Mouse (Mus musculus) limb, embryonic 10.5 days (tissue): Measurements from ENCODE around the gene Chst10. TPM values are rescaled to one million over a fixed set of nuclear protein-coding genes. Genes with fewer than 3 reads are reported as not detected.

Source experiments
- DNase-seq: peaks from one replicate; pipeline ENCODE4 v3.0.0-alpha.2; 2017; ENCODE audit warnings: low spot score
- H3K27ac ChIP-seq: fragments of 300-500 bp; sonication (generic); 2 replicates; pipeline ENCODE4 v1.5.1; 2016; ENCODE audit warnings: mild to moderate bottlenecking
- H3K27me3 ChIP-seq: fragments of 300-500 bp; sonication (generic); 2 replicates; pipeline ENCODE4 v1.6.1; 2016; ENCODE audit warnings: low read depth, mild to moderate bottlenecking; ENCODE audit not compliant: poor library complexity, severe bottlenecking
- H3K36me3 ChIP-seq: fragments of 300-500 bp; sonication (generic); 2 replicates; pipeline ENCODE4 v1.6.1; 2016; ENCODE audit warnings: mild to moderate bottlenecking, moderate library complexity
- H3K4me1 ChIP-seq: fragments of 300-500 bp; sonication (generic); 2 replicates; pipeline ENCODE4 v1.6.1; 2016
- H3K4me3 ChIP-seq: fragments of 300-500 bp; sonication (generic); 2 replicates; pipeline ENCODE4 v1.5.1; 2016; ENCODE audit warnings: mild to moderate bottlenecking, moderate library complexity
- H3K9me3 ChIP-seq: fragments of 300-500 bp; sonication (generic); replicated peaks from 2 replicates; pipeline ENCODE4 v1.6.1; 2016; ENCODE audit warnings: mild to moderate bottlenecking
- WGBS: fragments of 180-500 bp; shearing (Covaris S2); methylation state at CpG from one replicate; pipeline ENCODE4 v1.1.7; 2016; 5-methylcytosine and 5-hydroxymethylcytosine counted together
- polyA plus RNA-seq: library from polyadenylated mRNA; unstranded; fragments of >200 nt; fragmentation: Nextera tagmentation; extraction: Ambion mirVana; gene quantifications from 2 replicates; pipeline ENCODE4 v1.2.1, GENCODE M21; 2016

Gene Chst10
- polyA plus RNA-seq, 1 experiment from 2014 or later: 7.0 TPM

GRCm38 (mm10) chr1:38834899-38835298 lies 63.1 kb downstream of the Chst10 start:
- 37% methylated on average over 3 of the region's 3 CpGs for WGBS
- peaks cover 60% of the 10 kb centered on the region for H3K27me3 ChIP-seq

GRCm38 (mm10) chr1:38824926-38825325 lies 73.0 kb downstream of the Chst10 start:
- Histone ChIP-seq H3K9me3 (no peaks in the 10 kb centered on the region), H3K4me3 (no peak overlapping the region), H3K27me3 (no peaks in the 10 kb centered on the region), H3K4me1 (0 out of 2 replicates have a peak, but pooled peaks cover 4% of the 10 kb centered on the region), H3K27ac (no peak overlapping the region), H3K36me3 (no peaks in the 10 kb centered on the region)
- WGBS: 88% methylated on average over 2 of the region's 2 CpGs
- DNase-seq: no peak

More at GRCm38 (mm10) chr1:38834899-38835298, 63.1 kb downstream of the Chst10 start:
- Histone ChIP-seq H3K4me1 (peaks cover 14% of the 10 kb centered on the region), H3K4me3 (no peak overlapping the region), H3K36me3 (no peaks in the 10 kb centered on the region), H3K27ac (no peak overlapping the region), H3K9me3 (no peaks in the 10 kb centered on the region)
- no peak for DNase-seq

- H3K36me3 ChIP-seq: no peaks in the 10 kb centered on the region
- H3K9me3 ChIP-seq: no peaks in the 10 kb centered on the region
- 68% methylated on average over 2 of the region's 2 CpGs for WGBS
- 0 out of 2 replicates have a peak, but pooled peaks cover 4% of the 10 kb centered on the region for H3K4me1 ChIP-seq
- H3K27ac ChIP-seq: no peak overlapping the region
- DNase-seq: no peak
- no peaks in the 10 kb centered on the region for H3K27me3 ChIP-seq
- H3K4me3 ChIP-seq: no peak overlapping the region
Observed at GRCm38 (mm10) chr1:38823851-38824250, 74.1 kb downstream of the Chst10 start.

GRCm38 (mm10) chr1:38819691-38820090 lies 78.3 kb downstream of the Chst10 start:
- Histone ChIP-seq H3K36me3 (no peaks in the 10 kb centered on the region), H3K27me3 (no peaks in the 10 kb centered on the region), H3K9me3 (no peaks in the 10 kb centered on the region), H3K27ac (no peak overlapping the region), H3K4me1 (peaks cover 24% of the 10 kb centered on the region), H3K4me3 (no peak overlapping the region)
- no peak for DNase-seq

GRCm38 (mm10) chr1:38817671-38818070 lies 80.3 kb downstream of the Chst10 start:
- Histone ChIP-seq H3K27ac (no peak overlapping the region), H3K36me3 (no peaks in the 10 kb centered on the region), H3K4me1 (peaks cover 24% of the 10 kb centered on the region), H3K27me3 (no peaks in the 10 kb centered on the region), H3K9me3 (no peaks in the 10 kb centered on the region), H3K4me3 (no peak overlapping the region)
- WGBS: 76% methylated on average over 3 of the region's 3 CpGs
- no peak for DNase-seq

GRCm38 (mm10) chr1:38817268-38817667 lies 80.7 kb downstream of the Chst10 start:
- H3K36me3 ChIP-seq: no peaks in the 10 kb centered on the region
- 69% methylated on average over 9 of the region's 9 CpGs for WGBS
- peaks cover 24% of the 10 kb centered on the region for H3K4me1 ChIP-seq
- no peak for DNase-seq
- no peaks in the 10 kb centered on the region for H3K27me3 ChIP-seq
- no peak overlapping the region for H3K27ac ChIP-seq
- H3K9me3 ChIP-seq: no peaks in the 10 kb centered on the region
- H3K4me3 ChIP-seq: no peak overlapping the region

GRCm38 (mm10) chr1:38816306-38816705 lies 81.7 kb downstream of the Chst10 start:
- Histone ChIP-seq H3K27ac (no peak overlapping the region), H3K27me3 (no peaks in the 10 kb centered on the region), H3K4me1 (peaks cover 20% of the 10 kb centered on the region), H3K4me3 (no peak overlapping the region), H3K36me3 (no peaks in the 10 kb centered on the region), H3K9me3 (no peaks in the 10 kb centered on the region)
- 60% methylated on average over 4 of the region's 4 CpGs for WGBS
- DNase-seq: no peak

Other genes starting within 250 kb of the Chst10 start
- gene Aff3, start 233.2 kb downstream of the Chst10 start, polyA plus RNA-seq: 33.9 and 38.8 TPM in 2 replicates
- 0.38 and 0.50 TPM in 2 replicates for gene Lonrf2, start 61.5 kb downstream of the Chst10 start, polyA plus RNA-seq
- not detected in 2 replicates for gene Nms, start 41.0 kb upstream of the Chst10 start, polyA plus RNA-seq
- gene Pdcl3, start 87.4 kb upstream of the Chst10 start, polyA plus RNA-seq: 148 and 150 TPM in 2 replicates